Mouse (Mus musculus) C2C12 (cell line): ENCODE data around the gene Cbr4. TPM values are rescaled to one million over a fixed set of nuclear protein-coding genes. Genes with fewer than 3 reads are reported as not detected.
A peak's percentile ranks its signal among the peaks of the same experiment; 100 is the strongest.

Experiments used
- H3K27me3 ChIP-seq: one replicate; pipeline ENCODE4 v1.6.1; 2011; ENCODE audit not compliant: control insufficient read depth, insufficient read depth, insufficient read length
- H3K36me3 ChIP-seq: one replicate; pipeline ENCODE4 v1.6.1; 2011; ENCODE audit not compliant: control insufficient read depth, insufficient read depth
- H3K4me3 ChIP-seq: one replicate; pipeline ENCODE4 v1.5.1; 2011; ENCODE audit warnings: mild to moderate bottlenecking, control low read depth; ENCODE audit not compliant: poor library complexity, insufficient read depth, severe bottlenecking
- H3K79me2 ChIP-seq: one replicate; pipeline ENCODE4 v1.6.1; 2011; ENCODE audit not compliant: control insufficient read depth, insufficient read depth
- H3K79me3 ChIP-seq: one replicate; pipeline ENCODE4 v1.6.1; 2011; ENCODE audit warnings: low read depth, control low read depth
- H3ac ChIP-seq: one replicate; pipeline ENCODE3; 2011; ENCODE audit warnings: low read depth; ENCODE audit not compliant: control insufficient read depth, insufficient read length
- CEBPB ChIP-seq: IDR thresholded peaks from one replicate; pipeline ENCODE4 v1.6.1; 2011; ENCODE audit warnings: low read depth, mild to moderate bottlenecking, control low read depth, moderate library complexity
- CTCF ChIP-seq: IDR thresholded peaks from one replicate; pipeline ENCODE4 v1.5.1; 2011; ENCODE audit not compliant: control insufficient read depth, insufficient read depth, insufficient read length
- FOSL1 ChIP-seq: IDR thresholded peaks from one replicate; pipeline ENCODE4 v1.8.0; 2011; ENCODE audit warnings: mild to moderate bottlenecking, low read length; ENCODE audit not compliant: poor library complexity, insufficient read depth, severe bottlenecking
- MAX ChIP-seq: IDR thresholded peaks from one replicate; pipeline ENCODE4 v1.6.1; 2011; ENCODE audit warnings: mild to moderate bottlenecking, control low read depth
- MYOD1 ChIP-seq: IDR thresholded peaks from one replicate; pipeline ENCODE4 v1.6.1; 2011; ENCODE audit warnings: low read depth; ENCODE audit not compliant: control insufficient read depth, insufficient read length
- MYOG ChIP-seq: IDR thresholded peaks from one replicate; pipeline ENCODE4 v1.6.1; 2011; ENCODE audit not compliant: control insufficient read depth, insufficient read length; ENCODE audit errors: extremely low read depth
- USF1 ChIP-seq: IDR thresholded peaks from one replicate; pipeline ENCODE4 v1.6.1; 2011; ENCODE audit warnings: low read depth, mild to moderate bottlenecking, control low read depth, moderate library complexity
- long read RNA-seq, 2 experiments: library from polyadenylated mRNA; unstranded; transcript quantifications; one replicate each; pipeline ENCODE4 v2.0.0; 2019 to 2020
- polyA plus RNA-seq: library from polyadenylated mRNA; unstranded; fragments of >200 nt; fragmentation: generic; extraction: Trizol; gene quantifications from one replicate; pipeline ENCODE4 v1.2.1, GENCODE M21; 2012; ENCODE audit warnings: missing spikeins

Cbr4 gene
- 7.9 TPM for polyA plus RNA-seq
- long read RNA-seq, experiment 1, full-length matches to known transcripts, result 16 of 18 reads
- long read RNA-seq, experiment 1, partial matches to known transcripts, result 1 of 18 reads
- long read RNA-seq, experiment 1, other reads (novel, unspliced or antisense), result 1 of 18 reads
- long read RNA-seq, experiment 2, full-length matches to known transcripts, result 7 of 7 reads
- long read RNA-seq, experiment 2, partial matches to known transcripts, result 0 of 7 reads
- long read RNA-seq, experiment 2, other reads (novel, unspliced or antisense), result 0 of 7 reads

DNA sequence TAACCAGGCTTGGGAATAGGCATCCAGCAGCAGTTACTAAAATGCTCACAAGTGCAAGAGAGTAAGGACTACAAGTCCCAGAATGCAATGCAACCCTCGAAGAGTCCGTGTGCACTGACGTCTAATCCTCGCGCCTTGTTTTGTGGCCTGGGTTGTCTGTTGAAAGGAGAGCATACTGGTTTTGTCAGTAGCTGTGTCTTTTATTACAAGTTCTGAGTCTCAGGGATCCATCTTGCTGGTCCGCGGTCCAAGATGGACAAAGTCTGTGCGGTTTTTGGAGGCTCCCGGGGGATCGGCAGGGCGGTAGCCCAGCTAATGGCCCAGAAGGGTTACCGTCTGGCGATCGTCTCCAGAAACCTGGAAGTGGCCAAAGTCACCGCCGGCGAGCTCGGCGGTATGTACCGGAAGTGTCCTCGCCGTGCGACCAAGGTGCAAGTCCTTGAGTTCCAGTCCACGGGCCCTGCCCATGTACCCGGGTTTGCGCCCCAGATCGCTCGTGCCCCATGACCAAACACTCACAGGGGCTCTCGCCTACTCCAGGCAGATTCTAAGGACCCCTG lies at the start of gene Cbr4:
Cbr4 (plus strand) TSS at position 138 of the 560 bp plus-strand sequence.
- no peak for TF ChIP-seq CTCF
- no peak for TF ChIP-seq MAX
- no peak for TF ChIP-seq MYOD1
- TF ChIP-seq USF1, result no peak
- TF ChIP-seq MYOG, result no peak
- no peak for TF ChIP-seq CEBPB
- no peak for TF ChIP-seq FOSL1

GRCm38 (mm10) chr8:61442988-61443387 lies 44.5 kb upstream of the Cbr4 start:
- H3K79me2 ChIP-seq, result no peaks in the 10 kb centered on the region
- H3K4me3 ChIP-seq, result no peak overlapping the region
- no peaks in the 10 kb centered on the region for H3K36me3 ChIP-seq
- no peaks in the 10 kb centered on the region for H3K79me3 ChIP-seq
- H3ac ChIP-seq, result no peak overlapping the region
- TF ChIP-seq MYOG, result no peak
- no peak for TF ChIP-seq CEBPB
- TF ChIP-seq MYOD1, result no peak
- no peak for TF ChIP-seq USF1
- TF ChIP-seq CTCF, result no peak
- TF ChIP-seq MAX, result no peak
- TF ChIP-seq FOSL1, result no peak
- H3K27me3 ChIP-seq, result no peaks in the 10 kb centered on the region

More for the DNA sequence above, at the start of gene Cbr4:
- H3K79me2 ChIP-seq, result no peaks in the 10 kb centered on the region
- H3K4me3 ChIP-seq, result peak within 1 kb of the TSS; percentile 63
- no peaks in the 10 kb centered on the region for H3K27me3 ChIP-seq
- no peaks in the 10 kb centered on the region for H3K36me3 ChIP-seq
- no peaks in the 10 kb centered on the region for H3K79me3 ChIP-seq
- peak within 1 kb of the TSS; percentile 88 for H3ac ChIP-seq

DNA sequence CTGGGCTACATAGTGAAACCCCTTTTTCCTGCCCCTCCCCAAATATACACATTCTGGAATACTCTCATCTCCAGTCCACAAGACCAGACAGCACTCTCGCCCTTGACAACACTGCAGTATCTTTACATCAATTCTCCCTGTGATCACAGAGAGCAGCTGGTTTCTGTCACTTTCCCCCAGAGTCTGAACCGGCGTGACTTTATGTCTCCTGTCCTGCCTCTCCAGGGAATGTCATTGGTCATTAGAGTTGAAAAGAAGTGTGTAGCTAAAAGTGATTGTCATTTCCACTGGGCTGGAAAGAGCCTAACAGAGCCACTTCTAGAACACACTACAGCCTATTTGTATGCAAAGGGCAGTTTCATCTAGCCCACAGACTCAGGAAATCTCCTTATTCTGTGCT lies 43.2 kb upstream of the Cbr4 start:
- H3K79me2 ChIP-seq, result no peaks in the 10 kb centered on the region
- TF ChIP-seq FOSL1, result no peak
- no peak for TF ChIP-seq MAX
- TF ChIP-seq USF1, result no peak
- TF ChIP-seq MYOG, result no peak
- TF ChIP-seq MYOD1, result no peak
- no peak for TF ChIP-seq CTCF

GRCm38 (mm10) chr8:61446329-61446728 lies 41.2 kb upstream of the Cbr4 start:
- TF ChIP-seq USF1 (no peak), MYOG (no peak), FOSL1 (no peak), CEBPB (no peak), CTCF (no peak), MYOD1 (no peak), MAX (no peak)
- H3K4me3 ChIP-seq, result no peak overlapping the region

More for the DNA sequence above, 43.2 kb upstream of the Cbr4 start:
- no peaks in the 10 kb centered on the region for H3K27me3 ChIP-seq
- H3K4me3 ChIP-seq, result no peak overlapping the region
- no peaks in the 10 kb centered on the region for H3K79me3 ChIP-seq
- H3ac ChIP-seq, result no peak overlapping the region
- no peaks in the 10 kb centered on the region for H3K36me3 ChIP-seq

GRCm38 (mm10) chr8:61448100-61448499 lies 39.4 kb upstream of the Cbr4 start:
- Histone ChIP-seq H3K36me3 (no peaks in the 10 kb centered on the region), H3K79me2 (no peaks in the 10 kb centered on the region), H3ac (no peak overlapping the region), H3K4me3 (no peak overlapping the region), H3K27me3 (no peaks in the 10 kb centered on the region), H3K79me3 (no peaks in the 10 kb centered on the region)
- no peak for TF ChIP-seq CEBPB

More at GRCm38 (mm10) chr8:61446329-61446728, 41.2 kb upstream of the Cbr4 start:
- no peaks in the 10 kb centered on the region for H3K27me3 ChIP-seq
- no peaks in the 10 kb centered on the region for H3K79me2 ChIP-seq
- H3K79me3 ChIP-seq, result no peaks in the 10 kb centered on the region
- no peak overlapping the region for H3ac ChIP-seq
- H3K36me3 ChIP-seq, result no peaks in the 10 kb centered on the region

GRCm38 (mm10) chr8:61448881-61449280 lies 38.7 kb upstream of the Cbr4 start:
- TF ChIP-seq FOSL1, result no peak
- TF ChIP-seq MAX, result no peak
- no peak for TF ChIP-seq MYOG
- no peak for TF ChIP-seq CTCF
- TF ChIP-seq USF1, result no peak
- TF ChIP-seq CEBPB, result no peak
- TF ChIP-seq MYOD1, result no peak
- Histone ChIP-seq H3ac (no peak overlapping the region), H3K4me3 (no peak overlapping the region), H3K79me3 (no peaks in the 10 kb centered on the region), H3K27me3 (no peaks in the 10 kb centered on the region), H3K36me3 (no peaks in the 10 kb centered on the region), H3K79me2 (no peaks in the 10 kb centered on the region)
